Mouse (Mus musculus) spleen, adult 12 weeks (tissue): ENCODE results near the gene Cyp8b1.

Experiments used
- DNase-seq: peaks from one replicate; pipeline ENCODE4 v3.0.0; 2022; ENCODE audit warnings: low spot score

Cyp8b1 gene

GRCm38 (mm10) chr9:121891301-121891700 lies 24.8 kb downstream of the Cyp8b1 start:
- DNase-seq = no peak

GRCm38 (mm10) chr9:121890441-121890941 lies 25.6 kb downstream of the Cyp8b1 start:
- no peak for DNase-seq

GRCm38 (mm10) chr9:121889927-121890440 lies 26.1 kb downstream of the Cyp8b1 start:
- no peak for DNase-seq

GRCm38 (mm10) chr9:121882015-121882457 lies 34.1 kb downstream of the Cyp8b1 start:
- DNase-seq = no peak

- no peak for DNase-seq
Measured at GRCm38 (mm10) chr9:121881301-121881700, 34.8 kb downstream of the Cyp8b1 start.

- peak; percentile 17 for DNase-seq
Measured at GRCm38 (mm10) chr9:121880840-121881239, 35.3 kb downstream of the Cyp8b1 start.

- DNase-seq = no peak
Measured at GRCm38 (mm10) chr9:121877052-121877740, 38.9 kb downstream of the Cyp8b1 start.

GRCm38 (mm10) chr9:121873578-121873977 lies 42.5 kb downstream of the Cyp8b1 start:
- DNase-seq = no peak

GRCm38 (mm10) chr9:121872062-121872683 lies 43.9 kb downstream of the Cyp8b1 start:
- no peak for DNase-seq

- no peak for DNase-seq
Measured at GRCm38 (mm10) chr9:121869973-121870515, 46.1 kb downstream of the Cyp8b1 start.

- no peak for DNase-seq
Measured at GRCm38 (mm10) chr9:121869432-121869831, 46.7 kb downstream of the Cyp8b1 start.

GRCm38 (mm10) chr9:121868236-121868635 lies 47.9 kb downstream of the Cyp8b1 start:
- no peak for DNase-seq

- no peak for DNase-seq
Measured at GRCm38 (mm10) chr9:121867632-121868031, 48.5 kb downstream of the Cyp8b1 start.

- no peak for DNase-seq
Measured at GRCm38 (mm10) chr9:121865425-121866008, 50.6 kb downstream of the Cyp8b1 start.

GRCm38 (mm10) chr9:121864837-121865236 lies 51.3 kb downstream of the Cyp8b1 start:
- DNase-seq = no peak
